Comparison of ENCODE assay signal across 8 mouse cellular contexts in the genomic region with DNA sequence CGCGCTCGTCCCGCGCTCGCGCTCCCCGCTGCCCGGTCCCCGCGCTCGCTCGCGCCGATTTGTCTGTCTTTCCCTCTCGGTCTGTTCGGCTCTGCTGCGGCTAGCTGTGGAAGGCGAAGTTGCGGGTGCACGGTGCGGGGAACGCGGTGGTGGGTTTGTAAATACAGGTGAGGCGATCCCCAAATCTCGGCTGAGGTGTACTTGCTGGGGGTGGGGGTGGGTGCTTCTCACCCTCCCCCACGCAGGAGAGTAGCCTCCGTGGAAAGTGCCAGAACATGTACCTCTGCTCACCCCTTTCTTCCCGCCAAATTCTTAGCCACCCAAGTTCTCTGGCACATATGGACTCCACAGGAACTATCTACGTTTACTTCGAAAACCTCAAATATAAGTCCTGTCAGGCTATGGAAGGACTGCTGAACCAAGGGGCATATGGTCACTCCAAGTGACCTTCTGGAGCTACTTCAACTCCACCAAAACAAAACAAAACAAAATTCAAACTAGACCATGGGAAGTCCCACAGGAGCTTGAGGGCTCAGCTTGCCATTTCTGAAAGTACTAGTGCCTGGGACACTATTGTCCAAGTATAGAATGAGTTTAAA. TPM values are rescaled to one million over a fixed set of nuclear protein-coding genes. Genes with fewer than 3 reads are reported as not detected.
DNase-seq lines count a peak whose midpoint lies in the region; ATAC-seq and TF ChIP-seq lines count a peak whose summit lies in the region.

A gene (minus strand): TSS at position 182 of the 599 bp plus-strand sequence.

- H3K4me3 ChIP-seq in ES-Bruce4 (ENCODE audit: low read depth, low read length): peak within 1 kb of the TSS; percentile 92
- peak within 1 kb of the TSS; percentile 64 for H3K4me3 ChIP-seq in forebrain, embryonic 11.5 days (ENCODE audit: low read depth, low read length)
- H3K4me3 ChIP-seq in midbrain, embryonic 13.5 days (replicated peaks): peak within 1 kb of the TSS; percentile 62

- ATAC-seq in forebrain, embryonic 11.5 days (replicated peaks; ENCODE audit: low FRiP score): no peak; the same call in none of the 2 replicates
- ATAC-seq in midbrain, embryonic 13.5 days: no peak
- no peak for ATAC-seq in erythroid progenitor cell, adult 5-6 weeks (replicated peaks; ENCODE audit: low FRiP score, poor library complexity, severe bottlenecking)

- H3K36me3 ChIP-seq in ES-Bruce4 (ENCODE audit: control insufficient read depth, insufficient read depth, low read length, poor library complexity, severe bottlenecking): no peaks in the 10 kb centered on the region
- no peaks in the 10 kb centered on the region for H3K36me3 ChIP-seq in forebrain, embryonic 11.5 days (ENCODE audit: control insufficient read depth, insufficient read depth, low read length)
- H3K36me3 ChIP-seq in midbrain, embryonic 13.5 days: no peaks in the 10 kb centered on the region

- no peaks in the 10 kb centered on the region; the same call in 1 of the 2 replicates for H3K27me3 ChIP-seq in ES-Bruce4 (ENCODE audit: control insufficient read depth, insufficient read depth, low read length, poor library complexity, severe bottlenecking)
- no peaks in the 10 kb centered on the region for H3K27me3 ChIP-seq in forebrain, embryonic 11.5 days (ENCODE audit: control insufficient read depth, insufficient read depth, low read length)
- no peaks in the 10 kb centered on the region for H3K27me3 ChIP-seq in midbrain, embryonic 13.5 days

- peak within 1 kb of the TSS; percentile 97 for H3K9ac ChIP-seq in ES-Bruce4 (ENCODE audit: low read depth, poor library complexity, severe bottlenecking)
- H3K9ac ChIP-seq in forebrain, embryonic 11.5 days (ENCODE audit: low read length): peak within 1 kb of the TSS; percentile 97
- H3K9ac ChIP-seq in midbrain, embryonic 13.5 days (replicated peaks): peak within 1 kb of the TSS; percentile 93

- no peak within 1 kb of the TSS for H3K27ac ChIP-seq in ES-Bruce4 (ENCODE audit: insufficient read depth, low read length)
- peak within 1 kb of the TSS; percentile 81 for H3K27ac ChIP-seq in forebrain, embryonic 11.5 days (ENCODE audit: low read depth, low read length)
- peak within 1 kb of the TSS; percentile 98 for H3K27ac ChIP-seq in midbrain, embryonic 13.5 days

- no peaks in the 10 kb centered on the region for H3K4me1 ChIP-seq in ES-Bruce4 (ENCODE audit: control insufficient read depth, insufficient read depth, low read length)
- H3K4me1 ChIP-seq in forebrain, embryonic 11.5 days (replicated peaks; ENCODE audit: control insufficient read depth, insufficient read depth, low read length): 0 out of 2 replicates have a peak, but pooled peaks cover 2% of the 10 kb centered on the region
- 0 out of 2 replicates have a peak, but pooled peaks cover 13% of the 10 kb centered on the region for H3K4me1 ChIP-seq in midbrain, embryonic 13.5 days (replicated peaks)

- no peak for TF ChIP-seq EP300 in ES-Bruce4 (IDR thresholded peaks at IDR 0.05; ENCODE audit: insufficient read depth, low read depth, low read length)

- TF ChIP-seq POLR2A in ES-Bruce4 (IDR thresholded peaks at IDR 0.05; ENCODE audit: insufficient read depth, low read length): no peak

- WGBS in forebrain, embryonic 11.5 days: 3% methylated on average over 31 of the region's 31 CpGs
- 3% methylated on average over 29 of the region's 31 CpGs for WGBS in midbrain, embryonic 13.5 days

- peak within 1 kb of the TSS; percentile 84 for H3K4me2 ChIP-seq in forebrain, embryonic 11.5 days (ENCODE audit: low read depth, low read length, severe bottlenecking)
- peak within 1 kb of the TSS; percentile 72 for H3K4me2 ChIP-seq in midbrain, embryonic 13.5 days (replicated peaks)

- DNase-seq in kidney, adult 18-20 months: peak; percentile 20
- no peak for DNase-seq in kidney, postnatal 14 days
- DNase-seq in forebrain, embryonic 11.5 days (ENCODE audit: low spot score): no peak
- DNase-seq in layer of hippocampus, postnatal 10 days (ENCODE audit: low spot score in 2 of 2): no peak
- no peak for DNase-seq in urinary bladder, adult 18-20 months (ENCODE audit: low spot score in 2 of 2)

- H3K9me3 ChIP-seq in ES-Bruce4 (replicated peaks; ENCODE audit: control insufficient read depth, insufficient read depth, low read length, poor library complexity, severe bottlenecking): no peaks in the 10 kb centered on the region
- no peaks in the 10 kb centered on the region for H3K9me3 ChIP-seq in forebrain, embryonic 11.5 days (ENCODE audit: control insufficient read depth, low read length)
- no peaks in the 10 kb centered on the region for H3K9me3 ChIP-seq in midbrain, embryonic 13.5 days

- no peak for TF ChIP-seq CTCF in ES-Bruce4 (IDR thresholded peaks at IDR 0.05; ENCODE audit: low read depth, low read length)

RNA-seq across cellular contexts. Expression of the gene that starts here (rescaled TPM):
- not detected in 2 replicates for polyA plus RNA-seq in ES-Bruce4 (2011; ENCODE audit: insufficient read depth, insufficient read length, low read depth, missing spikeins)
- 6.1 and 7.3 TPM in 2 replicates for polyA plus RNA-seq in forebrain, embryonic 11.5 days (2014; fragmentation: Nextera tagmentation; extraction: Ambion mirVana)
- 10 to 100 TPM; 13.6 to 19.5 TPM for total RNA-seq in layer of hippocampus, postnatal 10 days (2021)
- 16.8 and 17.8 TPM in 2 replicates for polyA plus RNA-seq in midbrain, embryonic 13.5 days (2015; fragmentation: Nextera tagmentation; extraction: Ambion mirVana)
- total RNA-seq in erythroid progenitor cell, adult 5-6 weeks (2015; ENCODE audit: low replicate concordance): not detected in 2 replicates
- total RNA-seq in erythroid progenitor cell, adult 5-6 weeks (2017; ENCODE audit: low replicate concordance): not detected in 2 replicates

Comparison
In these comparisons a context has a peak if more than half of its experiments do, and no peak if none do; other contexts are left out.
1. RNA of the gene that starts here (total RNA-seq): 13.6 to 19.5 TPM in layer of hippocampus, postnatal 10 days; not detected in erythroid progenitor cell, adult 5-6 weeks; every median in the first group is over 10 times any median in the second.
2. Peak in every context shown above with its lines, with median percentiles within 50 percentile points of each other: H3K4me3 ChIP-seq and H3K9ac ChIP-seq.